Mouse (Mus musculus): ENCODE results near the gene Cct7. TPM values are rescaled to one million over a fixed set of nuclear protein-coding genes. Genes with fewer than 3 reads are reported as not detected.
A peak's percentile ranks its signal among the peaks of the same experiment; 100 is the strongest.
"Not testable (repeated sequence)": the region's sequence is repeated elsewhere in the genome, so short reads cannot be mapped to it uniquely, and the experiment has no call there.

The Cct7 gene
- polyA plus RNA-seq, 1 experiment from 2014 or later = 433 TPM

- Histone ChIP-seq H3K4me2 (no peak overlapping the region), H3K4me3 (replicated peaks) (no peak overlapping the region), H3K27ac (no peak overlapping the region)
These were observed 15.1 kb upstream of the Cct7 start for GRCm38 (mm10) chr6:85436204-85436603.

GRCm38 (mm10) chr6:85436631-85437030, 14.7 kb upstream of the Cct7 start:
- no peaks in the 10 kb centered on the region for H3K9me3 ChIP-seq
- H3K4me2 ChIP-seq = no peak overlapping the region
- WGBS = 85% methylated on average over 5 of the region's 6 CpGs
- no peak overlapping the region for H3K4me3 ChIP-seq (replicated peaks)
- no peaks in the 10 kb centered on the region for H3K27me3 ChIP-seq (replicated peaks)
- H3K27ac ChIP-seq = no peak overlapping the region
- no peak overlapping the region for H3K9ac ChIP-seq
- peaks cover 6% of the 10 kb centered on the region; the same call in 1 of the 2 replicates for H3K4me1 ChIP-seq
- ATAC-seq (ENCODE audit: insufficient read depth, low FRiP score, low read depth) = no peak
- peaks cover 13% of the 10 kb centered on the region for H3K36me3 ChIP-seq

More at GRCm38 (mm10) chr6:85436204-85436603, 15.1 kb upstream of the Cct7 start:
- ATAC-seq (ENCODE audit: insufficient read depth, low FRiP score, low read depth) = no peak
- Histone ChIP-seq H3K36me3 (peaks cover 13% of the 10 kb centered on the region), H3K27me3 (replicated peaks) (no peaks in the 10 kb centered on the region), H3K9me3 (no peaks in the 10 kb centered on the region), H3K4me1 (peaks cover 6% of the 10 kb centered on the region; the same call in 1 of the 2 replicates), H3K9ac (no peak overlapping the region)
- WGBS = 75% methylated on average over 1 of the region's 1 CpGs

GRCm38 (mm10) chr6:85441142-85441541, 10.2 kb upstream of the Cct7 start:
- H3K4me3 ChIP-seq (replicated peaks) = no peak overlapping the region
- no peak overlapping the region for H3K9ac ChIP-seq
- H3K9me3 ChIP-seq = no peaks in the 10 kb centered on the region
- ATAC-seq (ENCODE audit: insufficient read depth, low FRiP score, low read depth) = no peak
- H3K4me1 ChIP-seq = no peaks in the 10 kb centered on the region
- H3K4me2 ChIP-seq = no peak overlapping the region
- 89% methylated on average over 4 of the region's 4 CpGs for WGBS
- peaks cover 23% of the 10 kb centered on the region for H3K36me3 ChIP-seq
- no peak overlapping the region for H3K27ac ChIP-seq
- no peaks in the 10 kb centered on the region for H3K27me3 ChIP-seq (replicated peaks)

- Histone ChIP-seq H3K27me3 (replicated peaks) (no peaks in the 10 kb centered on the region), H3K36me3 (peaks cover 25% of the 10 kb centered on the region), H3K4me3 (replicated peaks) (no peak overlapping the region), H3K27ac (no peak overlapping the region), H3K9ac (no peak overlapping the region), H3K9me3 (no peaks in the 10 kb centered on the region), H3K4me1 (no peaks in the 10 kb centered on the region), H3K4me2 (no peak overlapping the region)
- 75% methylated on average over 3 of the region's 3 CpGs for WGBS
- ATAC-seq (ENCODE audit: insufficient read depth, low FRiP score, low read depth) = no peak
These were observed 7.7 kb upstream of the Cct7 start for GRCm38 (mm10) chr6:85443488-85444233.

- Histone ChIP-seq H3K4me2 (no peak overlapping the region), H3K9me3 (no peaks in the 10 kb centered on the region), H3K4me3 (replicated peaks) (no peak overlapping the region), H3K4me1 (no peaks in the 10 kb centered on the region), H3K9ac (no peak overlapping the region), H3K36me3 (peaks cover 25% of the 10 kb centered on the region), H3K27me3 (replicated peaks) (no peaks in the 10 kb centered on the region), H3K27ac (no peak overlapping the region)
- 84% methylated on average over 8 of the region's 8 CpGs for WGBS
- ATAC-seq (ENCODE audit: insufficient read depth, low FRiP score, low read depth) = no peak
These were observed 6.9 kb upstream of the Cct7 start for GRCm38 (mm10) chr6:85444266-85444965.

GRCm38 (mm10) chr6:85445286-85445685, 6.0 kb upstream of the Cct7 start:
- Histone ChIP-seq H3K9ac (no peak overlapping the region), H3K27ac (no peak overlapping the region), H3K9me3 (no peaks in the 10 kb centered on the region), H3K36me3 (peaks cover 18% of the 10 kb centered on the region), H3K27me3 (replicated peaks) (no peaks in the 10 kb centered on the region), H3K4me3 (replicated peaks) (no peak overlapping the region), H3K4me2 (no peak overlapping the region), H3K4me1 (no peaks in the 10 kb centered on the region)
- WGBS = 80% methylated on average over 5 of the region's 5 CpGs
- no peak for ATAC-seq (ENCODE audit: insufficient read depth, low FRiP score, low read depth)

- no peaks in the 10 kb centered on the region for H3K9me3 ChIP-seq
- no peak overlapping the region for H3K9ac ChIP-seq
- no peak overlapping the region for H3K4me3 ChIP-seq (replicated peaks)
- WGBS = 79% methylated on average over 6 of the region's 6 CpGs
- H3K4me1 ChIP-seq = no peaks in the 10 kb centered on the region
- H3K36me3 ChIP-seq = peaks cover 13% of the 10 kb centered on the region; the same call in 1 of the 2 replicates
- ATAC-seq (ENCODE audit: insufficient read depth, low FRiP score, low read depth) = no peak
- no peak overlapping the region for H3K4me2 ChIP-seq
- no peak overlapping the region for H3K27ac ChIP-seq
- H3K27me3 ChIP-seq (replicated peaks) = no peaks in the 10 kb centered on the region
These were observed 4.0 kb upstream of the Cct7 start for GRCm38 (mm10) chr6:85447351-85447750.

- not testable (repeated sequence) for H3K9me3 ChIP-seq; ATAC-seq (ENCODE audit: insufficient read depth, low FRiP score, low read depth); H3K36me3 ChIP-seq; H3K27me3 ChIP-seq (replicated peaks); H3K4me1 ChIP-seq; H3K27ac ChIP-seq; H3K9ac ChIP-seq
- peak overlapping the region; percentile 95 for H3K4me2 ChIP-seq
- 60% methylated on average over 1 of the region's 1 CpGs for WGBS
- peak overlapping the region; percentile 77; the same call in 1 of the 2 replicates for H3K4me3 ChIP-seq (replicated peaks)
These were observed 1.2 kb upstream of the Cct7 start for GRCm38 (mm10) chr6:85450140-85450539.

- H3K4me1 ChIP-seq = 0 out of 2 replicates have a peak, but pooled peaks cover 18% of the 10 kb centered on the region
- peak within 1 kb of the TSS; percentile 82 for H3K9ac ChIP-seq
- H3K9me3 ChIP-seq = no peaks in the 10 kb centered on the region
- ATAC-seq (ENCODE audit: insufficient read depth, low FRiP score, low read depth) = peak; percentile 87
- H3K27me3 ChIP-seq (replicated peaks) = no peaks in the 10 kb centered on the region
- no peaks in the 10 kb centered on the region for H3K36me3 ChIP-seq
- under 1% methylated on average over 54 of the region's 54 CpGs for WGBS
- H3K4me2 ChIP-seq = peak within 1 kb of the TSS; percentile 95
- peak within 1 kb of the TSS; percentile 96 for H3K27ac ChIP-seq
- peak within 1 kb of the TSS; percentile 77 for H3K4me3 ChIP-seq (replicated peaks)
These were observed 523 bp downstream of the Cct7 start, which contains the start of gene Pradc1 for GRCm38 (mm10) chr6:85451664-85452410. Pradc1 (minus strand) TSS chr6:85451970.

GRCm38 (mm10) chr6:85452411-85452665, 1.0 kb downstream of the Cct7 start:
- H3K27me3 ChIP-seq (replicated peaks) = no peaks in the 10 kb centered on the region
- ATAC-seq (ENCODE audit: insufficient read depth, low FRiP score, low read depth) = no peak
- H3K27ac ChIP-seq = peak overlapping the region; percentile 96
- peak overlapping the region; percentile 95 for H3K4me2 ChIP-seq
- H3K4me3 ChIP-seq (replicated peaks) = peak overlapping the region; percentile 77
- peak overlapping the region; percentile 82 for H3K9ac ChIP-seq
- 0 out of 2 replicates have a peak, but pooled peaks cover 18% of the 10 kb centered on the region for H3K4me1 ChIP-seq
- WGBS = under 1% methylated on average over 15 of the region's 15 CpGs
- no peaks in the 10 kb centered on the region for H3K36me3 ChIP-seq
- H3K9me3 ChIP-seq = no peaks in the 10 kb centered on the region

GRCm38 (mm10) chr6:85452816-85453215, 1.5 kb downstream of the Cct7 start:
- Histone ChIP-seq H3K4me1 (0 out of 2 replicates have a peak, but pooled peaks cover 18% of the 10 kb centered on the region), H3K27me3 (replicated peaks) (no peaks in the 10 kb centered on the region), H3K27ac (0 out of 2 replicates have a peak overlapping the region, but pooled peaks have one; percentile 96), H3K9me3 (no peaks in the 10 kb centered on the region), H3K36me3 (no peaks in the 10 kb centered on the region), H3K4me3 (replicated peaks) (peak overlapping the region; percentile 77), H3K9ac (peak overlapping the region; percentile 82), H3K4me2 (peak overlapping the region; percentile 95)
- 5% methylated on average over 7 of the region's 7 CpGs for whole genome bisulfite sequencing
- no peak for ATAC-seq (ENCODE audit: insufficient read depth, low FRiP score, low read depth)
